Mouse (Mus musculus): ENCODE measurements around the gene Ubac2. TPM values are rescaled to one million over a fixed set of nuclear protein-coding genes. Genes with fewer than 3 reads are reported as not detected.

The Ubac2 gene
- polyA plus RNA-seq, 2 experiments, result 10.1 to 16.4 TPM

- TF ChIP-seq CTCF (IDR thresholded peaks at IDR 0.05; ENCODE audit: low read depth) (no peak), EP300 (IDR thresholded peaks at IDR 0.05; ENCODE audit: low read depth) (no peak)
- Histone ChIP-seq H3K4me1 (replicated peaks; ENCODE audit: control insufficient read depth in 2 of 2, insufficient read depth in 2 of 2, low read length in 1 of 2) (peaks cover 12 to 26% of the 10 kb centered on the region in 2 experiments), H3K4me2 (ENCODE audit: low read depth) (no peak overlapping the region), H3K4me3 (ENCODE audit: insufficient read depth in 1 of 2, low read depth in 2 of 2, low read length in 2 of 2) (no peak overlapping the region), H3K9me3 (ENCODE audit: control insufficient read depth, low read length) (no peaks in the 10 kb centered on the region), H3K36me3 (replicated peaks; ENCODE audit: control insufficient read depth, insufficient read depth, low read depth) (no peaks in the 10 kb centered on the region), H3K27me3 (ENCODE audit: control insufficient read depth, insufficient read depth, low read length) (no peaks in the 10 kb centered on the region), H3K9ac (replicated peaks) (no peak overlapping the region), H3K27ac (no peak overlapping the region)
- DNase-seq (ENCODE audit: low read depth in 3 of 3, low spot score in 3 of 3) (no peak), ATAC-seq (ENCODE audit: insufficient read depth) (no peak)
- WGBS (ENCODE audit: insufficient replicate concordance), result 74% methylated on average over 6 of the region's 6 CpGs
Measured at GRCm38 (mm10) chr14:121926901-121927300, 48.5 kb downstream of the Ubac2 start.

DNA sequence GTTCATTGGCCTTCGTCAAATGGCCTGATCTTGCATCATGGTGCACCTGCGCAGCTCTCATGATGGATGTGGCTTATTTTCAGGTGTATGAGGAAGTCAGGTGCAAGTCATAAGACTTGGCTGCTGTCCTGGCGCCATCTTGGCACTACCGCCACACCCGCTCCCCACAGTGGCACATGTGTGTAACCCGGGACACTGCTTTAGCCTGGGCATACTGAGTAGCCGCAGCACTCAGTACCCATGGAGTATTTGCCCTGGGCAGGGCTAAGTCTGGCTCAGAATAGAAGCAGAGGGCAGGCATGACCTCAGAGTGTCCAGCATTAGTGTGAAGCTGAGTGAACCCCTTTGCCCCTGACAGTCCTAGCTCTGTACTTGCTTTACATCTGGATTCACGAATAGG lies 49.0 kb downstream of the Ubac2 start:
- H3K9ac ChIP-seq (replicated peaks), result no peak overlapping the region
- H3K4me3 ChIP-seq (ENCODE audit: insufficient read depth in 1 of 2, low read depth in 2 of 2, low read length in 2 of 2), result no peak overlapping the region
- no peaks in the 10 kb centered on the region for H3K9me3 ChIP-seq (ENCODE audit: control insufficient read depth, low read length)
- no peak overlapping the region for H3K27ac ChIP-seq
- ATAC-seq (ENCODE audit: insufficient read depth) (no peak), DNase-seq (ENCODE audit: low read depth in 3 of 3, low spot score in 3 of 3) (no peak)
- 85% methylated on average over 8 of the region's 8 CpGs for WGBS (ENCODE audit: insufficient replicate concordance)
- no peaks in the 10 kb centered on the region for H3K36me3 ChIP-seq (replicated peaks; ENCODE audit: control insufficient read depth, insufficient read depth, low read depth)
- H3K27me3 ChIP-seq (ENCODE audit: control insufficient read depth, insufficient read depth, low read length), result no peaks in the 10 kb centered on the region
- no peak for TF ChIP-seq CTCF (IDR thresholded peaks at IDR 0.05; ENCODE audit: low read depth)
- TF ChIP-seq EP300 (IDR thresholded peaks at IDR 0.05; ENCODE audit: low read depth), result no peak
- peaks cover 12 to 28% of the 10 kb centered on the region in 2 experiments for H3K4me1 ChIP-seq (replicated peaks; ENCODE audit: control insufficient read depth in 2 of 2, insufficient read depth in 2 of 2, low read length in 1 of 2)
- no peak overlapping the region for H3K4me2 ChIP-seq (ENCODE audit: low read depth)

DNA sequence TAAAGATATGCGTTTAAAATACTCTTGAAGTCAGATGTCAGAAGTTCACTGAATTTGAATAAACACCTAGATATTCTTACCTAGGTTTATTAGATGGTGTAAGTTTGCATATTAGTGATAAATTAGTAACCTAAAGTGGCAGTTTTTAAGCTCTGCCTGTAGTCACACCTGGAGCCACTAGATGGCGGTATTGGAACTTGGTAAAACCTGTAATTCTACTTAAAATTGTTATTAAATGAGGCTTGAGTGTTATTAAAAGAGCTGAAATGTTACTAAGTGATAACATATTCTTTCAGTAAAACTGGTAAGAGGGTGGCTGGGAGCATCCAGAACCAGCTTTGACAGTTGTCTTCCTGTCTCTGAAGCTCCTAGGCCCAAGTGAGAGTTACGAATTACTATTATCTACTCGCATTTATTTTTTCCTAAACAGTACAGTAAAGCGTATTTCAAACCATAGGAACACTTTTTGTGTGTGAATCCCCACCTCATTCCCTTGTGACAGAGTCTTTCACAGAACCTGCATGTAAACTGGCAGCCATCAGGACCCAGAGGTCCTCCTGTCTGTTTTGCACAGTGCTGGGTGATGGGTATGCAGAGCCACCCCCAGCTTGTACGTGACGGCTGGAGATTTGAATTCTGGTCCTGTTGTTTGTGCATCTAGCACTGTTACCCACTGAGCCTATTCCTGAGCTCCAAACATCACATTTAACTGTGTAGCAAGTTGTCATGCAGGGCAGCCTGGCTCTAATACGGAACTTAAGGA lies 50.1 kb downstream of the Ubac2 start:
- peak; percentile 43 to 64 (median 56) for DNase-seq (ENCODE audit: low read depth in 3 of 3, low spot score in 3 of 3)
- Histone ChIP-seq H3K4me1 (replicated peaks; ENCODE audit: control insufficient read depth in 2 of 2, insufficient read depth in 2 of 2, low read length in 1 of 2) (peaks cover 12 to 28% of the 10 kb centered on the region in 2 experiments), H3K27ac (peak overlapping the region; percentile 57), H3K36me3 (replicated peaks; ENCODE audit: control insufficient read depth, insufficient read depth, low read depth) (no peaks in the 10 kb centered on the region), H3K27me3 (ENCODE audit: control insufficient read depth, insufficient read depth, low read length) (no peaks in the 10 kb centered on the region), H3K9me3 (ENCODE audit: control insufficient read depth, low read length) (no peaks in the 10 kb centered on the region), H3K4me2 (ENCODE audit: low read depth) (peak overlapping the region; percentile 54), H3K4me3 (ENCODE audit: insufficient read depth in 1 of 2, low read depth in 2 of 2, low read length in 2 of 2) (no peak overlapping the region; a peak in 1 of 4 replicates), H3K9ac (replicated peaks) (peak overlapping the region; percentile 28)
- 26% methylated on average over 8 of the region's 8 CpGs for WGBS (ENCODE audit: insufficient replicate concordance)
- no peak for TF ChIP-seq EP300 (IDR thresholded peaks at IDR 0.05; ENCODE audit: low read depth)
- peak; percentile 68 for TF ChIP-seq CTCF (IDR thresholded peaks at IDR 0.05; ENCODE audit: low read depth)
- peak; percentile 61 for ATAC-seq (ENCODE audit: insufficient read depth)

GRCm38 (mm10) chr14:121929243-121929951 lies 51.0 kb downstream of the Ubac2 start:
- peak; percentile 89 for ATAC-seq (ENCODE audit: insufficient read depth)
- H3K9ac ChIP-seq (replicated peaks), result no peak overlapping the region

More at GRCm38 (mm10) chr14:121929243-121929951, 51.0 kb downstream of the Ubac2 start:
- Histone ChIP-seq H3K4me3 (ENCODE audit: insufficient read depth in 1 of 2, low read depth in 2 of 2, low read length in 2 of 2) (no peak overlapping the region; a peak in 1 of 4 replicates), H3K36me3 (replicated peaks; ENCODE audit: control insufficient read depth, insufficient read depth, low read depth) (no peaks in the 10 kb centered on the region), H3K27me3 (ENCODE audit: control insufficient read depth, insufficient read depth, low read length) (no peaks in the 10 kb centered on the region), H3K9me3 (ENCODE audit: control insufficient read depth, low read length) (no peaks in the 10 kb centered on the region), H3K4me1 (replicated peaks; ENCODE audit: control insufficient read depth in 2 of 2, insufficient read depth in 2 of 2, low read length in 1 of 2) (peaks cover 12 to 28% of the 10 kb centered on the region in 2 experiments), H3K4me2 (ENCODE audit: low read depth) (peak overlapping the region; percentile 54), H3K27ac (peak overlapping the region; percentile 57)
- no peak for TF ChIP-seq CTCF (IDR thresholded peaks at IDR 0.05; ENCODE audit: low read depth)
- TF ChIP-seq EP300 (IDR thresholded peaks at IDR 0.05; ENCODE audit: low read depth), result peak; percentile 74
- peak; percentile 36 to 55 (median 55) for DNase-seq (ENCODE audit: low read depth in 3 of 3, low spot score in 3 of 3)
- 9% methylated on average over 12 of the region's 12 CpGs for WGBS (ENCODE audit: insufficient replicate concordance)
